Mouse (Mus musculus): ENCODE results near the gene Ksr1. TPM values are rescaled to one million over a fixed set of nuclear protein-coding genes. Genes with fewer than 3 reads are reported as not detected.

Gene Ksr1
- polyA plus RNA-seq, 1 experiment = 20.6 TPM

GRCm38 (mm10) chr11:79055161-79055560 lies 91.0 kb downstream of the Ksr1 start:
- Histone ChIP-seq H3K36me3 (ENCODE audit: control insufficient read depth, insufficient read depth) (no peaks in the 10 kb centered on the region), H3K79me2 (ENCODE audit: control insufficient read depth, insufficient read depth) (no peaks in the 10 kb centered on the region), H3ac (ENCODE audit: control insufficient read depth, insufficient read length) (no peak overlapping the region), H3K4me3 (no peak overlapping the region), H3K27me3 (ENCODE audit: control insufficient read depth, insufficient read depth, insufficient read length) (no peaks in the 10 kb centered on the region), H3K4me2 (ENCODE audit: low read depth) (peak overlapping the region; percentile 51)
- TF ChIP-seq MYOG (IDR thresholded peaks at IDR 0.05; ENCODE audit: control insufficient read depth in 1 of 3, insufficient read depth in 1 of 3, insufficient read length in 2 of 3, low read depth in 2 of 3) (peak; percentile 38 to 88 (median 78)), POLR2A (IDR thresholded peaks at IDR 0.05; ENCODE audit: insufficient read length, low read depth) (peak; percentile 29), TCF12 (IDR thresholded peaks at IDR 0.05; ENCODE audit: insufficient read depth, poor library complexity, severe bottlenecking) (peak; percentile 2), POLR2AphosphoS2 (IDR thresholded peaks at IDR 0.05; ENCODE audit: insufficient read length, low read depth) (no peak), MYOD1 (IDR thresholded peaks at IDR 0.05; ENCODE audit: control insufficient read depth in 1 of 3, insufficient read length in 2 of 3, low read depth in 2 of 3) (peak; percentile 31 to 86 (median 54)), MAX (IDR thresholded peaks at IDR 0.05; ENCODE audit: low read depth) (no peak), USF1 (IDR thresholded peaks at IDR 0.05; ENCODE audit: low read depth) (peak; percentile 18), TCF3 (IDR thresholded peaks at IDR 0.05; ENCODE audit: insufficient read length, low read depth) (peak; percentile 63), SRF (IDR thresholded peaks at IDR 0.05; ENCODE audit: control insufficient read depth, insufficient read length, low read depth) (no peak)

- no peaks in the 10 kb centered on the region for H3K36me3 ChIP-seq (ENCODE audit: control insufficient read depth, insufficient read depth)
- no peak for TF ChIP-seq POLR2A (IDR thresholded peaks at IDR 0.05; ENCODE audit: insufficient read length, low read depth)
- peak in 1 of 3 experiments; percentile 40 for TF ChIP-seq MYOG (IDR thresholded peaks at IDR 0.05; ENCODE audit: control insufficient read depth in 1 of 3, insufficient read depth in 1 of 3, insufficient read length in 2 of 3, low read depth in 2 of 3)
- no peaks in the 10 kb centered on the region for H3K79me2 ChIP-seq (ENCODE audit: control insufficient read depth, insufficient read depth)
- H3K4me2 ChIP-seq (ENCODE audit: low read depth) = peak overlapping the region; percentile 36
- H3ac ChIP-seq (ENCODE audit: control insufficient read depth, insufficient read length) = no peak overlapping the region
- H3K27me3 ChIP-seq (ENCODE audit: control insufficient read depth, insufficient read depth, insufficient read length) = no peaks in the 10 kb centered on the region
- no peak overlapping the region for H3K4me3 ChIP-seq
These were observed 91.8 kb downstream of the Ksr1 start for GRCm38 (mm10) chr11:79054161-79055152.

- no peaks in the 10 kb centered on the region for H3K79me2 ChIP-seq (ENCODE audit: control insufficient read depth, insufficient read depth)
- TF ChIP-seq MYOG (IDR thresholded peaks at IDR 0.05; ENCODE audit: control insufficient read depth in 1 of 3, insufficient read depth in 1 of 3, insufficient read length in 2 of 3, low read depth in 2 of 3) (no peak), E2F4 (IDR thresholded peaks at IDR 0.05; ENCODE audit: insufficient read depth) (no peak), TCF12 (IDR thresholded peaks at IDR 0.05; ENCODE audit: insufficient read depth, poor library complexity, severe bottlenecking) (no peak), SRF (IDR thresholded peaks at IDR 0.05; ENCODE audit: control insufficient read depth, insufficient read length, low read depth) (no peak), MYOD1 (IDR thresholded peaks at IDR 0.05; ENCODE audit: control insufficient read depth in 1 of 3, insufficient read length in 2 of 3, low read depth in 2 of 3) (no peak), POLR2A (IDR thresholded peaks at IDR 0.05; ENCODE audit: insufficient read length, low read depth) (no peak), CEBPB (IDR thresholded peaks at IDR 0.05; ENCODE audit: insufficient read depth, poor library complexity, severe bottlenecking) (no peak), USF1 (IDR thresholded peaks at IDR 0.05; ENCODE audit: low read depth) (no peak)
- H3K27me3 ChIP-seq (ENCODE audit: control insufficient read depth, insufficient read depth, insufficient read length) = no peaks in the 10 kb centered on the region
- no peak overlapping the region for H3K4me3 ChIP-seq
- no peak overlapping the region for H3ac ChIP-seq (ENCODE audit: control insufficient read depth, insufficient read length)
- H3K36me3 ChIP-seq (ENCODE audit: control insufficient read depth, insufficient read depth) = no peaks in the 10 kb centered on the region
- no peak overlapping the region for H3K4me2 ChIP-seq (ENCODE audit: low read depth)
These were observed 92.8 kb downstream of the Ksr1 start for GRCm38 (mm10) chr11:79053437-79053836.

- Histone ChIP-seq H3K27me3 (ENCODE audit: control insufficient read depth, insufficient read depth, insufficient read length) (no peaks in the 10 kb centered on the region), H3K36me3 (ENCODE audit: control insufficient read depth, insufficient read depth) (no peaks in the 10 kb centered on the region), H3K4me3 (no peak overlapping the region), H3K79me2 (ENCODE audit: control insufficient read depth, insufficient read depth) (no peaks in the 10 kb centered on the region), H3K4me2 (ENCODE audit: low read depth) (no peak overlapping the region), H3ac (ENCODE audit: control insufficient read depth, insufficient read length) (no peak overlapping the region)
- TF ChIP-seq TCF12 (IDR thresholded peaks at IDR 0.05; ENCODE audit: insufficient read depth, poor library complexity, severe bottlenecking) (no peak), USF1 (IDR thresholded peaks at IDR 0.05; ENCODE audit: low read depth) (no peak), MYOG (IDR thresholded peaks at IDR 0.05; ENCODE audit: control insufficient read depth in 1 of 3, insufficient read depth in 1 of 3, insufficient read length in 2 of 3, low read depth in 2 of 3) (no peak), REST (IDR thresholded peaks at IDR 0.05; ENCODE audit: insufficient read depth, insufficient read length) (no peak), POLR2AphosphoS2 (IDR thresholded peaks at IDR 0.05; ENCODE audit: insufficient read length, low read depth) (no peak)
These were observed 93.4 kb downstream of the Ksr1 start for GRCm38 (mm10) chr11:79052769-79053168.

- Histone ChIP-seq H3K4me3 (no peak overlapping the region), H3ac (ENCODE audit: control insufficient read depth, insufficient read length) (no peak overlapping the region), H3K4me2 (ENCODE audit: low read depth) (peak overlapping the region; percentile 6), H3K36me3 (ENCODE audit: control insufficient read depth, insufficient read depth) (no peaks in the 10 kb centered on the region), H3K79me2 (ENCODE audit: control insufficient read depth, insufficient read depth) (no peaks in the 10 kb centered on the region), H3K27me3 (ENCODE audit: control insufficient read depth, insufficient read depth, insufficient read length) (no peaks in the 10 kb centered on the region)
- TF ChIP-seq MYOG (IDR thresholded peaks at IDR 0.05; ENCODE audit: control insufficient read depth in 1 of 3, insufficient read depth in 1 of 3, insufficient read length in 2 of 3, low read depth in 2 of 3) (no peak), SRF (IDR thresholded peaks at IDR 0.05; ENCODE audit: control insufficient read depth, insufficient read length, low read depth) (no peak), POLR2AphosphoS2 (IDR thresholded peaks at IDR 0.05; ENCODE audit: insufficient read length, low read depth) (no peak), MYOD1 (IDR thresholded peaks at IDR 0.05; ENCODE audit: control insufficient read depth in 1 of 3, insufficient read length in 2 of 3, low read depth in 2 of 3) (no peak), USF1 (IDR thresholded peaks at IDR 0.05; ENCODE audit: low read depth) (no peak), CEBPB (IDR thresholded peaks at IDR 0.05; ENCODE audit: insufficient read depth, poor library complexity, severe bottlenecking) (no peak), TCF3 (IDR thresholded peaks at IDR 0.05; ENCODE audit: insufficient read length, low read depth) (no peak)
These were observed 94.7 kb downstream of the Ksr1 start for GRCm38 (mm10) chr11:79051522-79051921.
